Mouse (Mus musculus): ENCODE results near the gene Igfn1. TPM values are rescaled to one million over a fixed set of nuclear protein-coding genes. Genes with fewer than 3 reads are reported as not detected.
A peak's percentile ranks its signal among the peaks of the same experiment; 100 is the strongest.

The Igfn1 gene
- polyA plus RNA-seq, 1 experiment from 2014 or later, result not detected

GRCm38 (mm10) chr1:135964561-135964960 is 41.6 kb downstream of the Igfn1 start:
- no peaks in the 10 kb centered on the region for H3K36me3 ChIP-seq
- H3K27ac ChIP-seq, result no peak overlapping the region
- peaks cover 76% of the 10 kb centered on the region for H3K27me3 ChIP-seq
- H3K4me3 ChIP-seq (replicated peaks), result no peak overlapping the region
- DNase-seq (no peak), ATAC-seq (ENCODE audit: low read depth) (no peak)
- no peaks in the 10 kb centered on the region for H3K4me1 ChIP-seq (replicated peaks)
- H3K9me3 ChIP-seq (replicated peaks), result no peaks in the 10 kb centered on the region
- H3K9ac ChIP-seq, result no peak overlapping the region
- no peak overlapping the region for H3K4me2 ChIP-seq
- 69% methylated on average over 11 of the region's 11 CpGs for WGBS (ENCODE audit: insufficient replicate concordance)

DNA sequence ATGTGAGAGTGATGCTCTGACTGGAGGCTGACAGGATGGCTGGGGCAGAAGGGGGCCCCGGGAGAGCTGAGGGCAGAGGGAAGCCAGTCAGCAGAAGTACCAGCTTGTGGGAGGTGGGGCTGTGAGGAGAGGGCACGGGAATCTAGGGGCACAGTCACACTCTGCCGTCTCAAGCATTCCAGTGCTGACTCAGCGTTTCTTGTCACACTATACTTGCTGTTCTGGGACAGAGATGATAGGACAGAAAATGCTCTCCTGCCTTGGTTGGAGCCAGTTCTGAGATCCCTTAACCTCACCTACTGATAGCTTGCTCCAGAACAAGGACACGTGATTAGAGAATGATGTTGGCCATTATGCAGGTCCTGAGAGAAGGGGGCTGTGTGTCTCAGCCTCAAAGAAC is 43.0 kb downstream of the Igfn1 start:
- no peak for ATAC-seq (ENCODE audit: low read depth)

GRCm38 (mm10) chr1:135958483-135958882 is 47.7 kb downstream of the Igfn1 start:
- Histone ChIP-seq H3K9ac (no peak overlapping the region), H3K27me3 (peaks cover 45% of the 10 kb centered on the region), H3K36me3 (no peaks in the 10 kb centered on the region), H3K4me2 (no peak overlapping the region), H3K4me3 (replicated peaks) (no peak overlapping the region), H3K4me1 (replicated peaks) (no peaks in the 10 kb centered on the region), H3K9me3 (replicated peaks) (no peaks in the 10 kb centered on the region), H3K27ac (no peak overlapping the region)
- WGBS (ENCODE audit: insufficient replicate concordance), result 31% methylated on average over 4 of the region's 4 CpGs
- no peak for DNase-seq
- no peak for ATAC-seq (ENCODE audit: low read depth)

More for the DNA sequence above, 43.0 kb downstream of the Igfn1 start:
- DNase-seq, result no peak
- Histone ChIP-seq H3K4me3 (replicated peaks) (no peak overlapping the region), H3K36me3 (no peaks in the 10 kb centered on the region), H3K4me2 (no peak overlapping the region), H3K9me3 (replicated peaks) (no peaks in the 10 kb centered on the region), H3K9ac (no peak overlapping the region), H3K27ac (no peak overlapping the region), H3K4me1 (replicated peaks) (no peaks in the 10 kb centered on the region), H3K27me3 (peaks cover 65% of the 10 kb centered on the region)
- 38% methylated on average over 5 of the region's 5 CpGs for WGBS (ENCODE audit: insufficient replicate concordance)

- 58% methylated on average over 2 of the region's 2 CpGs for WGBS (ENCODE audit: insufficient replicate concordance)
- DNase-seq, result no peak
- no peak for ATAC-seq (ENCODE audit: low read depth)
These were observed 57.3 kb downstream of the Igfn1 start for GRCm38 (mm10) chr1:135948871-135949270.

GRCm38 (mm10) chr1:135946247-135946646 is 59.9 kb downstream of the Igfn1 start:
- Histone ChIP-seq H3K27ac (no peak overlapping the region), H3K36me3 (no peaks in the 10 kb centered on the region), H3K9me3 (replicated peaks) (no peaks in the 10 kb centered on the region), H3K9ac (no peak overlapping the region), H3K4me2 (no peak overlapping the region), H3K4me3 (replicated peaks) (no peak overlapping the region), H3K4me1 (replicated peaks) (peaks cover 39% of the 10 kb centered on the region), H3K27me3 (peaks cover 28% of the 10 kb centered on the region)
- no peak for DNase-seq
- WGBS (ENCODE audit: insufficient replicate concordance), result 58% methylated on average over 4 of the region's 4 CpGs
- ATAC-seq (ENCODE audit: low read depth), result no peak

More at GRCm38 (mm10) chr1:135948871-135949270, 57.3 kb downstream of the Igfn1 start:
- Histone ChIP-seq H3K4me2 (no peak overlapping the region), H3K4me1 (replicated peaks) (peaks cover 16% of the 10 kb centered on the region), H3K9me3 (replicated peaks) (no peaks in the 10 kb centered on the region), H3K4me3 (replicated peaks) (no peak overlapping the region), H3K36me3 (no peaks in the 10 kb centered on the region), H3K27ac (no peak overlapping the region), H3K27me3 (peaks cover 23% of the 10 kb centered on the region), H3K9ac (no peak overlapping the region)

- Histone ChIP-seq H3K9me3 (replicated peaks) (no peaks in the 10 kb centered on the region), H3K36me3 (no peaks in the 10 kb centered on the region), H3K27ac (no peak overlapping the region), H3K4me2 (no peak overlapping the region), H3K9ac (no peak overlapping the region), H3K4me3 (replicated peaks) (no peak overlapping the region), H3K4me1 (replicated peaks) (peaks cover 44% of the 10 kb centered on the region), H3K27me3 (peaks cover 23% of the 10 kb centered on the region)
- 8% methylated on average over 7 of the region's 7 CpGs for WGBS (ENCODE audit: insufficient replicate concordance)
- DNase-seq, result peak; percentile 40
- no peak for ATAC-seq (ENCODE audit: low read depth)
These were observed 60.4 kb downstream of the Igfn1 start for GRCm38 (mm10) chr1:135945711-135946110.

GRCm38 (mm10) chr1:135944526-135945259 is 61.4 kb downstream of the Igfn1 start:
- 36% methylated on average over 12 of the region's 12 CpGs for WGBS (ENCODE audit: insufficient replicate concordance)

DNA sequence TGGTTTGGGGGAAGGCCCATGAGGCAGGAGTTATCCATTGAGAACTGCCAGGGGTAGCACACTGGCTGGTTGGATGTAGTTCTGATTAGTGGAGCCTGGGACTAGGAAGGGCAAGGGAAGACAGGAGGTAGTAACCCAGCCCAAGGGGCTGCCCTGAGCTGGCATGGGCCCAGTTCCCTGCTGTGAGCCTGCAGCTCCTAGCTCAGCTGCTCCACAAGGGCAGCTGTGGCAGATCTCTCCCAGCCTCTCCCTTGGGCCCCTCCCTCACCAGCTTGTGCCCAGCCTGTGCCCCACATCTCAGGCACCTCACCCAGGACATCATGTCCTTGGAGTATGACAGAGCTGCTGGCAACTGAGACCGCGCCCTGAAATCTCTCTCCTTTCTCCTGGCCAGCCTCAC is 62.4 kb downstream of the Igfn1 start:
- H3K4me1 ChIP-seq (replicated peaks), result peaks cover 62% of the 10 kb centered on the region
- no peak overlapping the region for H3K4me2 ChIP-seq
- peak overlapping the region; percentile 99 for H3K27ac ChIP-seq
- no peaks in the 10 kb centered on the region for H3K9me3 ChIP-seq (replicated peaks)
- peak overlapping the region; percentile 0; the same call in 1 of the 2 replicates for H3K9ac ChIP-seq
- no peak overlapping the region for H3K4me3 ChIP-seq (replicated peaks)
- 88% methylated on average over 2 of the region's 2 CpGs for WGBS (ENCODE audit: insufficient replicate concordance)
- no peak for DNase-seq
- H3K36me3 ChIP-seq, result no peaks in the 10 kb centered on the region
- ATAC-seq (ENCODE audit: low read depth), result no peak
- peaks cover 20% of the 10 kb centered on the region for H3K27me3 ChIP-seq

More at GRCm38 (mm10) chr1:135944526-135945259, 61.4 kb downstream of the Igfn1 start:
- H3K4me3 ChIP-seq (replicated peaks), result no peak overlapping the region
- DNase-seq (peak; percentile 80), ATAC-seq (ENCODE audit: low read depth) (no peak)
- no peaks in the 10 kb centered on the region for H3K36me3 ChIP-seq
- peaks cover 54% of the 10 kb centered on the region for H3K4me1 ChIP-seq (replicated peaks)
- no peak overlapping the region for H3K4me2 ChIP-seq
- peaks cover 20% of the 10 kb centered on the region for H3K27me3 ChIP-seq
- peak overlapping the region; percentile 99; the same call in 1 of the 2 replicates for H3K27ac ChIP-seq
- no peak overlapping the region for H3K9ac ChIP-seq
- H3K9me3 ChIP-seq (replicated peaks), result no peaks in the 10 kb centered on the region

GRCm38 (mm10) chr1:135942116-135942515 is 64.0 kb downstream of the Igfn1 start:
- Histone ChIP-seq H3K27me3 (peaks cover 20% of the 10 kb centered on the region), H3K9ac (peak overlapping the region; percentile 69), H3K4me3 (replicated peaks) (peak overlapping the region; percentile 35), H3K4me1 (replicated peaks) (peaks cover 67% of the 10 kb centered on the region), H3K4me2 (peak overlapping the region; percentile 75), H3K36me3 (no peaks in the 10 kb centered on the region), H3K27ac (peak overlapping the region; percentile 99), H3K9me3 (replicated peaks) (no peaks in the 10 kb centered on the region)
- 9% methylated on average over 7 of the region's 7 CpGs for WGBS (ENCODE audit: insufficient replicate concordance)
- peak; percentile 56 for DNase-seq
- ATAC-seq (ENCODE audit: low read depth), result peak; percentile 53

DNA sequence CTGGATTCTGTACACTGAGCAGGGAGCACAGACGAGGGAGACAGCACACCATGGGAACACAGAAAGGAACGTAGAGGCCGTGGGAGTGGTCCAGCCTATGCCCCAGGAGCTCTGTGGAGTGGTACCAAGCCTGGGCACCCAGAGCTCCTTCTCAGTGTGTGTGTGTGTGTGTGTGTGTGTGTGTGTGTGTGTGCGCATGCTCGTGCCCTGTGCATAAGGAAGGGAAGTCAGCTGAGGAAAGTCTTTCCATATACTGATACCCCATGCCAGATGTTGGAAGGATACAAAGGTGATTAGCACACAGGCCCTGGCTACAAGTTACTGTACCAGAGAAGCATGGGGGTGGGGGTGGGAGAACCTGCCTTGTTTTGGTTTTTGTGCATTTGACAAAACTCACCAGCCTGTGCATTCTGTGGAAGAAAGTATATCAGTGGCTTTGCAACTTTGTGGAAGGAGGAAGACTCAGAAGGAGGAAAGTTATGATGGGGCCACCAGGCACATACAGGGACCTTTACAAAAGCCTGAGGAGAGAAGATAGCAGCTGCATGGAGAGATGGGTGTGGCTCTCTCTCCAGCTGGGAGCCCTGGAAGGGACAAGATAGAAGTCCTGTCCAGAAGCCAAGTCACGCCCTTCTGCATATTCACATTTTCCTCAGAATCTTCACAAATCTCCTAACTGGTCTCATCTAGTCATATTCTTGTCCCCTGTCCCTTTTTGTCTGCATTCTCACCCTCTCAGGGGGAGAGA is 64.7 kb downstream of the Igfn1 start:
- no peaks in the 10 kb centered on the region for H3K9me3 ChIP-seq (replicated peaks)
- peak overlapping the region; percentile 74 for H3K9ac ChIP-seq
- 31% methylated on average over 6 of the region's 6 CpGs for WGBS (ENCODE audit: insufficient replicate concordance)
- DNase-seq (peak; percentile 84), ATAC-seq (ENCODE audit: low read depth) (peak; percentile 96)
- peak overlapping the region; percentile 43 for H3K4me3 ChIP-seq (replicated peaks)
- H3K4me1 ChIP-seq (replicated peaks), result peaks cover 72% of the 10 kb centered on the region
- peak overlapping the region; percentile 75 for H3K4me2 ChIP-seq
- H3K27ac ChIP-seq, result peak overlapping the region; percentile 99
- no peaks in the 10 kb centered on the region for H3K36me3 ChIP-seq
- H3K27me3 ChIP-seq, result peaks cover 20% of the 10 kb centered on the region

GRCm38 (mm10) chr1:135936091-135936490 is 70.1 kb downstream of the Igfn1 start:
- Histone ChIP-seq H3K27me3 (peaks cover 32% of the 10 kb centered on the region), H3K36me3 (no peaks in the 10 kb centered on the region), H3K27ac (no peak overlapping the region), H3K9ac (no peak overlapping the region), H3K4me1 (replicated peaks) (peaks cover 43% of the 10 kb centered on the region), H3K9me3 (replicated peaks) (0 out of 2 replicates have a peak, but pooled peaks cover 4% of the 10 kb centered on the region), H3K4me3 (replicated peaks) (no peak overlapping the region), H3K4me2 (no peak overlapping the region)
- peak; percentile 32 for DNase-seq
- WGBS (ENCODE audit: insufficient replicate concordance), result 52% methylated on average over 1 of the region's 1 CpGs
- ATAC-seq (ENCODE audit: low read depth), result peak; percentile 71
